Mouse (Mus musculus): Measurements from ENCODE around the gene Pknox2.

GRCm38 (mm10) chr9:37145151-37145615 is 2.0 kb downstream of the Pknox2 start:
- TF ChIP-seq CTCF (IDR thresholded peaks at IDR 0.05; ENCODE audit: low read depth): no peak
- TF ChIP-seq EP300 (IDR thresholded peaks at IDR 0.05; ENCODE audit: low read depth): no peak
